Mouse (Mus musculus): Measurements from ENCODE around the gene Tns1. TPM values are rescaled to one million over a fixed set of nuclear protein-coding genes. Genes with fewer than 3 reads are reported as not detected.

The Tns1 gene
- polyA plus RNA-seq, 1 experiment, result 35.5 TPM

DNA sequence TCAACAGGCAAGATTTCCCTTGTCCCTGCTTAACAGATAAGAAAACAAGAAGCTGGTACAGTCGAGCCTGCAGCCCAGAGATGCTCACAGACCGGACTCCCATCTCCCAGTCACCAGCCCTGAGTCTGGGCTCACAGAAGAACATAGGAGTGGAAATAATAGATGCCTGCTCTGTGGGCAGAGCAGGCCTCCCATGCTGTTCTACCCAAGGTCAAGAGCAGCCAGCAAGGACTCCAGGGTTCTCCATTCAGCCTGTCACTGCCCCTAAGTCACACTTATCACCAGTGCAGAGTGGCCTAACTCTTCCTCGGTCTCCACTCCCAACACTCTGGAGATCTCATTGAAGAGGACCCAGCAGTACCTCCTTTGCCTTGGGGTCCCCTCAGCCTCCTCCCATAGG, 69.8 kb downstream of the Tns1 start:
- Histone ChIP-seq H3K4me3 (ENCODE audit: insufficient read depth, low read length) (no peak overlapping the region), H3K27ac (ENCODE audit: insufficient read depth, low read depth, low read length) (no peak overlapping the region), H3K4me1 (ENCODE audit: control insufficient read depth, insufficient read depth, low read length) (peaks cover 6% of the 10 kb centered on the region)
- TF ChIP-seq POLR2A (IDR thresholded peaks at IDR 0.05; ENCODE audit: borderline replicate concordance, low read depth, low read length) (no peak), CTCF (IDR thresholded peaks at IDR 0.05; ENCODE audit: low read depth, low read length) (no peak)

DNA sequence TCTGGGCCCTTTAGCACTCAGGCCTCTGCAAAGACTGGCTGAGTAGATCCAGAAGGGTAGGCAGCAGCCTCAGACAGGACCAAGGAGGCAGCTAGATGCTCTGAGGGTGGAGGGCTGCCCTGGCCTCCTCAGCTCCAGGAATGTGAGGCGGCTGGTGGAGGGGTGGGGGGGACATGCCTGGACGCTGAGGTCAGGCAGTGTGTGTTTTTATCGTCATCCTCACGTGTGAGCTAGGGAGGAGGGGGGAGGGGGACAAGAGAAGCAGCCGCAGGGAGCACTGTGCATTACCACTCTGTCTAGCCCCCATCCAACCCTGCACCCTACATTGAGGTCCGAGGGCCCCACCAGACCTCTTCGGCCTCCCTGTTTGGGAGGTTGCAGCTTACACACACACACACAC, 70.2 kb downstream of the Tns1 start:
- Histone ChIP-seq H3K4me3 (ENCODE audit: insufficient read depth, low read length) (no peak overlapping the region), H3K4me1 (ENCODE audit: control insufficient read depth, insufficient read depth, low read length) (peaks cover 6% of the 10 kb centered on the region), H3K27ac (ENCODE audit: insufficient read depth, low read depth, low read length) (no peak overlapping the region)
- TF ChIP-seq POLR2A (IDR thresholded peaks at IDR 0.05; ENCODE audit: borderline replicate concordance, low read depth, low read length) (no peak), CTCF (IDR thresholded peaks at IDR 0.05; ENCODE audit: low read depth, low read length) (no peak)

- TF ChIP-seq POLR2A (IDR thresholded peaks at IDR 0.05; ENCODE audit: borderline replicate concordance, low read depth, low read length) (no peak), CTCF (IDR thresholded peaks at IDR 0.05; ENCODE audit: low read depth, low read length) (no peak)
- H3K27ac ChIP-seq (ENCODE audit: insufficient read depth, low read depth, low read length), result no peak overlapping the region
- peaks cover 6% of the 10 kb centered on the region for H3K4me1 ChIP-seq (ENCODE audit: control insufficient read depth, insufficient read depth, low read length)
- H3K4me3 ChIP-seq (ENCODE audit: insufficient read depth, low read length), result no peak overlapping the region
These were observed 71.2 kb downstream of the Tns1 start for GRCm38 (mm10) chr1:74053068-74053467.

GRCm38 (mm10) chr1:74051349-74051748, 72.9 kb downstream of the Tns1 start:
- Histone ChIP-seq H3K27ac (ENCODE audit: insufficient read depth, low read depth, low read length) (no peak overlapping the region), H3K4me1 (ENCODE audit: control insufficient read depth, insufficient read depth, low read length) (peaks cover 6% of the 10 kb centered on the region)
- TF ChIP-seq POLR2A (IDR thresholded peaks at IDR 0.05; ENCODE audit: borderline replicate concordance, low read depth, low read length), result no peak
- no peak for TF ChIP-seq CTCF (IDR thresholded peaks at IDR 0.05; ENCODE audit: low read depth, low read length)

DNA sequence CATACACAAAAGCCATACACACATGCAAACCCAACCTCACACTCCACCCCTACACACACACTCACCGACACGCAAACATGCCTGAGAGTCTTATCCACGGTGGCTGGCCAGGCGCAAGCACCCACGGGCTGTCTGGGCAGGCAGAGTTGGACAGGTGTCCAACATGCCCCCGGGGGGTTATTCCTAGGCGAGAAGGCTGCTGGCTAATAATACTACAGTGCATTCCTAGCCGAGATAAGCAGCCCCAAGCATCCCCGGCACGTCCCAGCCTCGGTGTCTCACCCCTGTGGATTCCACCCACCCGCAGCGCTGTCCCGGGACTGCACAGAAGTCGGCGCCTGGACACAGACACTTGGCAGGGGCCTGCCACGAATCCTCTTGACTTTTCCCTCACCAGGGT, 74.8 kb downstream of the Tns1 start:
- Histone ChIP-seq H3K4me1 (ENCODE audit: control insufficient read depth, insufficient read depth, low read length) (peaks cover 6% of the 10 kb centered on the region), H3K27ac (ENCODE audit: insufficient read depth, low read depth, low read length) (no peak overlapping the region)
- TF ChIP-seq POLR2A (IDR thresholded peaks at IDR 0.05; ENCODE audit: borderline replicate concordance, low read depth, low read length) (no peak), CTCF (IDR thresholded peaks at IDR 0.05; ENCODE audit: low read depth, low read length) (no peak)

More at GRCm38 (mm10) chr1:74051349-74051748, 72.9 kb downstream of the Tns1 start:
- no peak overlapping the region for H3K4me3 ChIP-seq (ENCODE audit: insufficient read depth, low read length)

DNA sequence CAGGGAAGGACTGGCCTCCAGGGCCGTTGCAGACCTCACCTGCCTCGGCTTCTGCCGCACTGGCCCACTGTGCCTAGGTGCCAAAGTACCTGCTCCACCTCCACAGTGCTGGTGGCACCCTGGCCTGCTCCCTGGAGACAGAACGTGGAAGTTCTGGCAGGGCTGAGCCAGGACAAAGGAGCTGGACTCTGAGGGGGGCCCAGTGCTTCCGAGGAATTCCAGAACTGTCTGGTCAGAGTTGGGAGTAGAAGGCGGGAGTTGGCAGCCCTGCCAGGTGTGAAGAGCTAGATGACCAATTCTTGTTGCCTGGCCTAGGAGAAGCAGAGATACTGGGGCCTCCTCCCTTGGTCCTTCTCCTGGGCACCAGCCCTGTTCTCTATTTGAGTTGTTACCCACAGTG, 76.5 kb downstream of the Tns1 start:
- no peak for TF ChIP-seq POLR2A (IDR thresholded peaks at IDR 0.05; ENCODE audit: borderline replicate concordance, low read depth, low read length)
- Histone ChIP-seq H3K27ac (ENCODE audit: insufficient read depth, low read depth, low read length) (no peak overlapping the region), H3K4me1 (ENCODE audit: control insufficient read depth, insufficient read depth, low read length) (no peaks in the 10 kb centered on the region), H3K4me3 (ENCODE audit: insufficient read depth, low read length) (no peak overlapping the region)

More for the DNA sequence above, 74.8 kb downstream of the Tns1 start:
- no peak overlapping the region for H3K4me3 ChIP-seq (ENCODE audit: insufficient read depth, low read length)

DNA sequence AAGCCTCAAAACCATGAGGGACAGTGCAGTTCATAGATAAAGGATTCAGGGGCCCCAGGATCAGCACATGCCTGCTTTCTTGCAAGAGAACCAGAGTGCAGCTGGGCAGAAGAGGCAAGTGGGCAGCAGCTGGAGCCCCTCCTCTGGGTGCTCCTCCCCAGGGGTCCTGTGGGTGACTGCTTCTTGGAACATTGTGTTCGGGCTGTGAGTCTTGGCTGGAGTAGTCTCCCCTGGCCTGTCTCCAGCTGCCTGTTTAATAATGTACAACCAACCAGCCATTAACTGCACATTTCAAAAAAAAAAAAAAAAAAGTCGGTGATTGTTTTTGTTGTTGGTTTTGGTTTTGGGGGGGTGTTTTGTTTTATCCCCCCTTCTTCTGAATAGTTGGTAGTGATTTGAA, 76.9 kb downstream of the Tns1 start:
- Histone ChIP-seq H3K27ac (ENCODE audit: insufficient read depth, low read depth, low read length) (no peak overlapping the region), H3K4me3 (ENCODE audit: insufficient read depth, low read length) (no peak overlapping the region), H3K4me1 (ENCODE audit: control insufficient read depth, insufficient read depth, low read length) (no peaks in the 10 kb centered on the region)
- TF ChIP-seq CTCF (IDR thresholded peaks at IDR 0.05; ENCODE audit: low read depth, low read length), result no peak
- TF ChIP-seq POLR2A (IDR thresholded peaks at IDR 0.05; ENCODE audit: borderline replicate concordance, low read depth, low read length), result no peak

DNA sequence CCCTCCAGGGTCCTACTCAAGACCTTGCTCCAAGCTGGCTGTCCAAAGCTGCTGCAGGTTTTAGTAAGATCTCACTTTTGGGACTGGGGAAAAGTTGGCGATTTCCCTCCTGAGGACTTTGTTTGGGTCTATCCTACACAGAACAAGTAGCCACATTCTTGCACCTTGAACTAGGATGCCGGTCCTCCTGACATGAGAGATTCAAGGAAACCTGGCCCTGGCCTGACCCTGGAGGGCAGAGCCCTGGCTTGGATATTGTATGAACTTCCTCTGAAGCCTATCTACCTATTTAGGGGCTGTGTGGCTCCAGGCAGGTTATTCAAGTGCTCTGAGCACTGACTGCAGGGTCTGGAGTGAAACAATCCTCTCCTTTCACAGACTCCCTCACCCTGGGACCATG, 79.2 kb downstream of the Tns1 start:
- Histone ChIP-seq H3K27ac (ENCODE audit: insufficient read depth, low read depth, low read length) (no peak overlapping the region), H3K4me1 (ENCODE audit: control insufficient read depth, insufficient read depth, low read length) (no peaks in the 10 kb centered on the region), H3K4me3 (ENCODE audit: insufficient read depth, low read length) (no peak overlapping the region)
- TF ChIP-seq CTCF (IDR thresholded peaks at IDR 0.05; ENCODE audit: low read depth, low read length) (no peak), POLR2A (IDR thresholded peaks at IDR 0.05; ENCODE audit: borderline replicate concordance, low read depth, low read length) (no peak)

GRCm38 (mm10) chr1:74044421-74044820, 79.8 kb downstream of the Tns1 start:
- Histone ChIP-seq H3K27ac (ENCODE audit: insufficient read depth, low read depth, low read length) (no peak overlapping the region), H3K4me1 (ENCODE audit: control insufficient read depth, insufficient read depth, low read length) (no peaks in the 10 kb centered on the region), H3K4me3 (ENCODE audit: insufficient read depth, low read length) (no peak overlapping the region)
- no peak for TF ChIP-seq POLR2A (IDR thresholded peaks at IDR 0.05; ENCODE audit: borderline replicate concordance, low read depth, low read length)
- no peak for TF ChIP-seq CTCF (IDR thresholded peaks at IDR 0.05; ENCODE audit: low read depth, low read length)

- Histone ChIP-seq H3K27ac (ENCODE audit: insufficient read depth, low read depth, low read length) (no peak overlapping the region), H3K4me3 (ENCODE audit: insufficient read depth, low read length) (no peak overlapping the region), H3K4me1 (ENCODE audit: control insufficient read depth, insufficient read depth, low read length) (peaks cover 2% of the 10 kb centered on the region; the same call in 1 of the 2 replicates)
- TF ChIP-seq CTCF (IDR thresholded peaks at IDR 0.05; ENCODE audit: low read depth, low read length), result no peak
- no peak for TF ChIP-seq POLR2A (IDR thresholded peaks at IDR 0.05; ENCODE audit: borderline replicate concordance, low read depth, low read length)
These were observed 80.6 kb downstream of the Tns1 start for GRCm38 (mm10) chr1:74043584-74044105.

Measured in bone marrow macrophage, adult 2 months (primary cell).